9 mouse cellular contexts compared by ENCODE assay signal in genomic region chr16:90621761-90622411, GRCm38 (mm10).
DNase-seq lines count a peak whose midpoint lies in the region; ATAC-seq lines count a peak whose summit lies in the region.
"Had no signal": no experiment of that assay in that cellular context is flagged by ENCODE, and none has a peak within 500 bp of the region (broad histone marks: within the 10 kb centered on the region; RNA-seq: fewer than 3 reads in every experiment).

No protein-coding gene starts in this region.

- no peak for ATAC-seq in midbrain, embryonic 12.5 days (ENCODE audit: low FRiP score, low read depth)
- no peak for ATAC-seq in midbrain, embryonic 13.5 days
- no peak for ATAC-seq in embryonic facial prominence, embryonic 13.5 days (ENCODE audit: insufficient number of reproducible peaks, insufficient read depth, low FRiP score, low TSS enrichment, low read depth)
- no peak for ATAC-seq in heart, embryonic 16.5 days (replicated peaks; ENCODE audit: extremely low read depth, insufficient read depth, low FRiP score)
- no peak for ATAC-seq in megakaryocyte, adult 5-6 weeks (ENCODE audit: poor library complexity, severe bottlenecking)

- H3K4me3 ChIP-seq in midbrain, embryonic 12.5 days, result no peak overlapping the region
- no peak overlapping the region for H3K4me3 ChIP-seq in midbrain, embryonic 13.5 days (replicated peaks)
- H3K4me3 ChIP-seq in embryonic facial prominence, embryonic 13.5 days, result no peak overlapping the region
- H3K4me3 ChIP-seq in heart, embryonic 16.5 days (ENCODE audit: low read length), result no peak overlapping the region
- H3K4me3 ChIP-seq: liver, embryonic 15.5 days had no signal

- H3K27me3 ChIP-seq in midbrain, embryonic 12.5 days, result no peaks in the 10 kb centered on the region; the same call in 1 of the 2 replicates
- H3K27me3 ChIP-seq in midbrain, embryonic 13.5 days, result no peaks in the 10 kb centered on the region
- no peaks in the 10 kb centered on the region for H3K27me3 ChIP-seq in embryonic facial prominence, embryonic 13.5 days
- H3K27me3 ChIP-seq in heart, embryonic 16.5 days (ENCODE audit: control insufficient read depth, insufficient read depth, low read length), result no peaks in the 10 kb centered on the region
- H3K27me3 ChIP-seq: liver, embryonic 15.5 days had no signal

- DNase-seq in left cerebral cortex, postnatal 4 days, result peak; percentile 37
- no peak for DNase-seq in spleen, postnatal 10 days (ENCODE audit: low spot score in 2 of 2)
- no peak for DNase-seq in thymus, postnatal 14 days

- no peaks in the 10 kb centered on the region for H3K9me3 ChIP-seq in midbrain, embryonic 12.5 days
- H3K9me3 ChIP-seq in midbrain, embryonic 13.5 days, result peaks cover 3% of the 10 kb centered on the region; the same call in 1 of the 2 replicates
- H3K9me3 ChIP-seq in embryonic facial prominence, embryonic 13.5 days, result 0 out of 2 replicates have a peak, but pooled peaks cover 4% of the 10 kb centered on the region
- no peaks in the 10 kb centered on the region for H3K9me3 ChIP-seq in heart, embryonic 16.5 days (replicated peaks; ENCODE audit: control insufficient read depth, low read length)
- H3K9me3 ChIP-seq: liver, embryonic 15.5 days had no signal

- intact Hi-C loops in left cerebral cortex, postnatal 4 days (cut with DNase I), result no loop called here

- H3K36me3 ChIP-seq in midbrain, embryonic 12.5 days, result no peaks in the 10 kb centered on the region
- no peaks in the 10 kb centered on the region for H3K36me3 ChIP-seq in midbrain, embryonic 13.5 days
- no peaks in the 10 kb centered on the region for H3K36me3 ChIP-seq in embryonic facial prominence, embryonic 13.5 days
- no peaks in the 10 kb centered on the region for H3K36me3 ChIP-seq in heart, embryonic 16.5 days (ENCODE audit: control insufficient read depth, insufficient read depth)
- H3K36me3 ChIP-seq: liver, embryonic 15.5 days had no signal

- peak overlapping the region; percentile 3; the same call in 1 of the 2 replicates for H3K27ac ChIP-seq in midbrain, embryonic 12.5 days (replicated peaks)
- no peak overlapping the region for H3K27ac ChIP-seq in midbrain, embryonic 13.5 days
- H3K27ac ChIP-seq in embryonic facial prominence, embryonic 13.5 days, result peak overlapping the region; percentile 86
- H3K27ac ChIP-seq in heart, embryonic 16.5 days (ENCODE audit: low read length), result peak overlapping the region; percentile 49
- H3K27ac ChIP-seq: liver, embryonic 15.5 days had no signal

- WGBS in midbrain, embryonic 12.5 days, result 53% methylated on average over 13 of the region's 13 CpGs
- WGBS in midbrain, embryonic 13.5 days, result 56% methylated on average over 13 of the region's 13 CpGs
- 48% methylated on average over 13 of the region's 13 CpGs for WGBS in embryonic facial prominence, embryonic 13.5 days
- 72% methylated on average over 13 of the region's 13 CpGs for WGBS in heart, embryonic 16.5 days

- no peak overlapping the region for H3K9ac ChIP-seq in midbrain, embryonic 12.5 days (replicated peaks)
- H3K9ac ChIP-seq in midbrain, embryonic 13.5 days (replicated peaks), result no peak overlapping the region
- peak overlapping the region; percentile 36; the same call in 1 of the 2 replicates for H3K9ac ChIP-seq in embryonic facial prominence, embryonic 13.5 days
- H3K9ac ChIP-seq in heart, embryonic 16.5 days (ENCODE audit: low read length), result no peak overlapping the region
- H3K9ac ChIP-seq: liver, embryonic 15.5 days had no signal

- H3K4me1 ChIP-seq in midbrain, embryonic 12.5 days, result peaks cover 22% of the 10 kb centered on the region
- peaks cover 18% of the 10 kb centered on the region for H3K4me1 ChIP-seq in midbrain, embryonic 13.5 days (replicated peaks)
- H3K4me1 ChIP-seq in embryonic facial prominence, embryonic 13.5 days, result peaks cover 51% of the 10 kb centered on the region
- peaks cover 17% of the 10 kb centered on the region for H3K4me1 ChIP-seq in heart, embryonic 16.5 days (ENCODE audit: control insufficient read depth, insufficient read depth, low read length)
- H3K4me1 ChIP-seq: liver, embryonic 15.5 days had no signal

- H3K4me2 ChIP-seq in midbrain, embryonic 12.5 days (replicated peaks), result no peak overlapping the region
- no peak overlapping the region for H3K4me2 ChIP-seq in midbrain, embryonic 13.5 days (replicated peaks)
- H3K4me2 ChIP-seq in embryonic facial prominence, embryonic 13.5 days, result no peak overlapping the region
- no peak overlapping the region for H3K4me2 ChIP-seq in heart, embryonic 16.5 days (ENCODE audit: low read depth, low read length)
- H3K4me2 ChIP-seq: liver, embryonic 15.5 days had no signal
